Mouse (Mus musculus): ENCODE measurements around the gene Ece1. TPM values are rescaled to one million over a fixed set of nuclear protein-coding genes. Genes with fewer than 3 reads are reported as not detected.

Gene Ece1
- total and polyA plus RNA-seq, 3 experiments: 25.3 to 43.8 TPM; not detected in 1

DNA sequence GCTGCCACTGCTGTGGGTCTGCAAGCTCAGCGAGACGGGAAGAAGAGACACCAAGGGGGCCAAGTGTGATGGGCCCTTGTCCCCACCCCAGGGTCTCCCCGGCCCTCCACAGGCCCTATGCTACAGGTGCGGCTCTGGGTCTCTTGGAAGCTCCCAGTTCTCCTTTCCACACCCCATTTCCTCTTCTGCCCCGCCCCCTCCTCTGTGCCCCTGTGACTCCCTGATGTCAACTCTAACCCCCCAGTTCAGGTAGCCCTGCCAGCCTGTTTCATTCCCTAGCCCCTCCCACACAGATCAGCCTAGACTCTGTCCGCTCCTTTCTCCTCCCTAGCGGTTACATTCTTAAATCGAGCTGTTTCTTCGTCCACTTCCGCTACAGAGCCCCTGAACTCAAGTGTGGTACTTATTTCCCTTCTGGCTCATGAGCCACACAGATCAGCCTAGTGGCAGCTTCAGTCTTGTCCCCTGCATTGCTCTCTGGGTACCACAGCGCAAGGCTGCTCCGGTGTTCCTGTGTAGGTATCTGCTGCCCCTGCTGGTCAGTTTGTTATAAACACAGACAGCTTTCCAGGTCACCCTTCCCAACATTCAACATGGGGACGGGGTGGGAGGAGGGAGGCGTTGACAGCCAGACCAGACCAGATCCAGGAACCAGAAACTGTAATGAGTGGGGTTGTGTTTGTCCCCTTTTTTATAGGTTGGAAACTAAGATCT lies 26.3 kb upstream of the Ece1 start:
- no peaks in the 10 kb centered on the region for H3K36me3 ChIP-seq (ENCODE audit: control insufficient read depth in 1 of 2, insufficient read depth in 2 of 2, low read length in 2 of 2)
- no peak overlapping the region for H3K9ac ChIP-seq (ENCODE audit: control insufficient read depth, low read depth, low read length, poor library complexity, severe bottlenecking)
- peak; percentile 62 for DNase-seq (ENCODE audit: low read depth, low spot score)
- H3K4me3 ChIP-seq (ENCODE audit: control insufficient read depth in 1 of 2, insufficient read depth in 1 of 2, low read depth in 2 of 2, low read length in 2 of 2): no peak overlapping the region
- no peaks in the 10 kb centered on the region for H3K27me3 ChIP-seq (ENCODE audit: control insufficient read depth in 1 of 2, insufficient read depth in 2 of 2, low read length in 2 of 2)
- H3K4me1 ChIP-seq (ENCODE audit: control insufficient read depth in 1 of 2, insufficient read depth in 2 of 2, low read length in 2 of 2): no peaks in the 10 kb centered on the region
- H3K9me3 ChIP-seq (replicated peaks; ENCODE audit: insufficient read depth, low read length): no peaks in the 10 kb centered on the region
- H3K79me2 ChIP-seq (ENCODE audit: control insufficient read depth, insufficient read depth, low read length, poor library complexity): no peaks in the 10 kb centered on the region
- no peak overlapping the region for H3K27ac ChIP-seq (ENCODE audit: control insufficient read depth, low read depth, low read length)
- peak; percentile 43 to 61 (median 59) for TF ChIP-seq CTCF (IDR thresholded peaks at IDR 0.05 in 2 of 3, conservative IDR thresholded peaks at IDR 0.05 in 1 of 3; ENCODE audit: control insufficient read depth in 1 of 3, insufficient read depth in 1 of 3, low read depth in 2 of 3, low read length in 3 of 3, poor library complexity in 1 of 3, severe bottlenecking in 1 of 3)
- peak; percentile 46 for TF ChIP-seq SMC3 (IDR thresholded peaks at IDR 0.05; ENCODE audit: low read depth, low read length)
- peak; percentile 56 for TF ChIP-seq RAD21 (IDR thresholded peaks at IDR 0.05; ENCODE audit: low read depth, low read length)
- no peak for TF ChIP-seq TAL1 (IDR thresholded peaks at IDR 0.05; ENCODE audit: low read length)
- peak; percentile 20; the same call in 1 of the 2 replicates for TF ChIP-seq ZC3H11A (IDR thresholded peaks at IDR 0.05; ENCODE audit: low read depth, low read length)
- no peak for TF ChIP-seq HCFC1 (IDR thresholded peaks at IDR 0.05; ENCODE audit: low read depth, low read length)
- no peak for TF ChIP-seq GABPA (IDR thresholded peaks at IDR 0.05; ENCODE audit: low read depth, low read length)

DNA sequence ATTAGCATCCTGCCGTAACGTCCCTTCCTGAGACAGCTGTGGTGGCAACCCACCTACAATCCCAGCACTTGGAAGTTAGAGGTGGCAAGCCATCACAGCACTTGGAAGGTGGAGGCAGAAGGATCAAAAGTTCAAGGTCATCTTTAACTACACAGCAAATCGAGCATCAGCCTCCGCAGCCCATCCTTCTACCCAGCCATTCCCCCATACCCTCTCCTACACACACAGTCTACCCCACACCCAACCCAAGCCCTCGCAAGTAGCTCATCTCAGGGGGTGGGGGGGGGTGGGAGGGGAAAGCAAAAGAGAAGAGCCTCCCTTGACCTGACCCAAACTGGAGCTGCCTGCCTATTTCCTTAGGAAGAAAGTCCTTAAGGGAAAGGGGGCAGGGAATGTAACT lies 25.3 kb upstream of the Ece1 start:
- Histone ChIP-seq H3K27me3 (ENCODE audit: control insufficient read depth in 1 of 2, insufficient read depth in 2 of 2, low read length in 2 of 2) (no peaks in the 10 kb centered on the region), H3K4me1 (ENCODE audit: control insufficient read depth in 1 of 2, insufficient read depth in 2 of 2, low read length in 2 of 2) (no peaks in the 10 kb centered on the region), H3K4me3 (ENCODE audit: control insufficient read depth in 1 of 2, insufficient read depth in 1 of 2, low read depth in 2 of 2, low read length in 2 of 2) (no peak overlapping the region), H3K27ac (ENCODE audit: control insufficient read depth, low read depth, low read length) (no peak overlapping the region), H3K36me3 (ENCODE audit: control insufficient read depth in 1 of 2, insufficient read depth in 2 of 2, low read length in 2 of 2) (no peaks in the 10 kb centered on the region), H3K79me2 (ENCODE audit: control insufficient read depth, insufficient read depth, low read length, poor library complexity) (no peaks in the 10 kb centered on the region), H3K9ac (ENCODE audit: control insufficient read depth, low read depth, low read length, poor library complexity, severe bottlenecking) (no peak overlapping the region), H3K9me3 (replicated peaks; ENCODE audit: insufficient read depth, low read length) (no peaks in the 10 kb centered on the region)
- no peak for DNase-seq (ENCODE audit: low read depth, low spot score)
- TF ChIP-seq ZKSCAN1 (IDR thresholded peaks at IDR 0.05; ENCODE audit: low read depth, low read length): no peak
- no peak for TF ChIP-seq POLR2A (IDR thresholded peaks at IDR 0.05; ENCODE audit: control insufficient read depth in 1 of 2, insufficient read depth in 1 of 2, low read depth in 1 of 2, low read length in 2 of 2, poor library complexity in 1 of 2)
- no peak for TF ChIP-seq BHLHE40 (IDR thresholded peaks at IDR 0.05; ENCODE audit: borderline replicate concordance, low read depth, low read length)
- no peak for TF ChIP-seq RCOR1 (IDR thresholded peaks at IDR 0.05; ENCODE audit: low read depth, low read length)
- TF ChIP-seq SMC3 (IDR thresholded peaks at IDR 0.05; ENCODE audit: low read depth, low read length): no peak
- no peak for TF ChIP-seq RAD21 (IDR thresholded peaks at IDR 0.05; ENCODE audit: low read depth, low read length)
- no peak for TF ChIP-seq ELF1 (IDR thresholded peaks at IDR 0.05; ENCODE audit: low read depth, low read length)

DNA sequence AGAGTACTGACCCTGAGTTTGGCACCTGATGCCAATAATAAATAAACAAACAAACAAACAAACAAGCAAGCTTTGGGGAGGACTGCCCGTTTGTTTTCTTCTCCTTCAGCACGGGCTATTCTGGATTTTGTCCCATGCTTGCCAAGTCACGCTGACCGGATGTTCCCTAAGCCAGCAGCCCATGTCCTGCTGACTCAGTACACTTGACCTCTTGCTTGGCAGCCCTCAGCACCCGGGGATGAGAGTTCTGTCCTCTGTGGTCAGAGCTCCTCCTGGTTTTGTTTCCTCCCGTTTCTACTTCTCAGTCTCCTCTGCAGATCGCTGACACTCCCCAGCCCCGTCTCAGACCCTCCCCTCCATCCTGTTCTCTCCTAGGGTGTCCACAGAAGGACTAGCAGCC lies 24.2 kb upstream of the Ece1 start:
- Histone ChIP-seq H3K9ac (ENCODE audit: control insufficient read depth, low read depth, low read length, poor library complexity, severe bottlenecking) (no peak overlapping the region), H3K4me3 (ENCODE audit: control insufficient read depth in 1 of 2, insufficient read depth in 1 of 2, low read depth in 2 of 2, low read length in 2 of 2) (no peak overlapping the region), H3K27me3 (ENCODE audit: control insufficient read depth in 1 of 2, insufficient read depth in 2 of 2, low read length in 2 of 2) (no peaks in the 10 kb centered on the region), H3K9me3 (replicated peaks; ENCODE audit: insufficient read depth, low read length) (no peaks in the 10 kb centered on the region), H3K36me3 (ENCODE audit: control insufficient read depth in 1 of 2, insufficient read depth in 2 of 2, low read length in 2 of 2) (no peaks in the 10 kb centered on the region), H3K79me2 (ENCODE audit: control insufficient read depth, insufficient read depth, low read length, poor library complexity) (no peaks in the 10 kb centered on the region), H3K4me1 (ENCODE audit: control insufficient read depth in 1 of 2, insufficient read depth in 2 of 2, low read length in 2 of 2) (no peaks in the 10 kb centered on the region), H3K27ac (ENCODE audit: control insufficient read depth, low read depth, low read length) (no peak overlapping the region)
- TF ChIP-seq ELF1 (IDR thresholded peaks at IDR 0.05; ENCODE audit: low read depth, low read length): no peak
- DNase-seq (ENCODE audit: low read depth, low spot score): no peak
